Mouse (Mus musculus) neutrophil, adult 5-6 weeks (primary cell): ENCODE results near the gene Poldip2. TPM values are rescaled to one million over a fixed set of nuclear protein-coding genes. Genes with fewer than 3 reads are reported as not detected.
A peak's percentile ranks its signal among the peaks of the same experiment; 100 is the strongest.

ENCODE experiments used
- ATAC-seq: fragments of 151-379, 151-347 bp; 2 replicates; pipeline ENCODE4 v1.8.0; 2017; ENCODE audit warnings: mild to moderate bottlenecking, moderate TSS enrichment; ENCODE audit not compliant: insufficient number of reproducible peaks, poor library complexity, low FRiP score, severe bottlenecking; ENCODE audit errors: extremely low read depth
- total RNA-seq: library from RNA; stranded (forward); fragments of 200-1000 nt; gene quantifications from 2 replicates; pipeline ENCODE4 v1.2.3, GENCODE M21; 2017

Poldip2 gene
- 34.9 and 35.7 TPM in 2 replicates for total RNA-seq

DNA sequence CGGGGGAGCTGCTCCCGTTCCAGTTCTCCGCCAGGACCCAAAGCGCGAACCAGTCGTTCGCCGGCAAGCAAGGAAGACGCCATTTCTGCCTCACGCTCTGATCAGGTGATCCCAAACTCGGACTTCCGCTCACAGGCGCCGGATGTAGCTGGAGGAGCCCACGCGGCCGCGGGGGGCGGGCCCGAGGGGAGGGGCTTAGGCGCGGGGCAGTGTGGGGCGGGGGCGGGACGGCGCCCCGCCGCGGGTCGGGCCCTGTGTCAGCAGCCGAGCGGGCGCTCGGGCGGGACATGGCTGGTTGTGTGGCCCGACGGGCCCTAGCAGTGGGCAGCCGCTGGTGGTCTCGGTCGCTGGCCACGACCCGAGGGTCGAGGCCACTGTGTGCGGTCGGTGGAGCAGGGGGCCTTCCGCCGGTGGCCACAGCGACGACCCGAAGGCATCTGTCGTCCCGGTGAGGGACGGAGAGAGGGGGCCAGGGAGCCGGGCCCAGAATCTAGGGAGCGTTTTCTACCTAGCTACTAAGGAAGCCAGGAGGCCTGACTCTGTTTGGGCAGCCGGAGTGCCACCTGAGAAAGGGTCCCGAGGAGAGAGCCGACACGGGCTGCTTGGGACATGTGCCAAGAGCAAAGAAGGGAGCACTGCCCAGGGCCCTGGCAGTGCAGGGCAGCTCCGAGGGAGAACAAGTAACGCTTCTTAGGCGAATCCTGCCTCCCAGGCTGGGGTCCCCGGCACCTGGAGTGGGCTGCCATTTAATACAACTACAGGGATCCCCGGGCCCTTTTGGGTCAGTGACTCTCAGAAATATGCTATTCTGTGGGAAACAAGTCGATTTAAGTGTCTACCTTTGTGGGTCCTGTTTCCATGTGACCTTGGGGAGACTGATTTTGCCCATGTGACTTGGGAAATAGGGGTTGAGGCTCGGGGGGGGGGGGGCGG lies at the start of gene Poldip2, which contains the start of gene Tmem199:
Gene Poldip2 (plus strand): TSS at position 169 of the 933 bp plus-strand sequence.
Gene Tmem199 (minus strand): TSS at position 148 of the 933 bp plus-strand sequence.
- peak; percentile 91 for ATAC-seq

DNA sequence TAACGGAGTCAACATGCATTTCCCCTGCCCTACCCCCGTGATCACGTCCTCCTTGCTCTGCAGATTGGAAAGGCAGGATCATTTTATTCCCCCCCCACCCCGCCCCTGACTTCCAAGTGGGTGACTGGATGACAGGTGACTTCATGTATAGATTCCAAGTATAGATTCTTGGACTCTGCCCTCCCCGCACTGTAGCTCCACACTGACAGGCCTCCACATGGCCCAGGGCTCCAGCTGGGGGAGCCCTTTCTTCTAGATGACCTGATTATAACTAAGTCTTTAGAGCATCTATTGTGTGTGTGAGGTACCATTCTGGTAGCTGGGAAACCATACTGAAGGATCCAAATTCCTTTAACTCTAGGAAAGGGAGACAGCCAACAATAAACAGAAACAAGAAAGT lies 49.3 kb upstream of the Poldip2 start:
- no peak for ATAC-seq

DNA sequence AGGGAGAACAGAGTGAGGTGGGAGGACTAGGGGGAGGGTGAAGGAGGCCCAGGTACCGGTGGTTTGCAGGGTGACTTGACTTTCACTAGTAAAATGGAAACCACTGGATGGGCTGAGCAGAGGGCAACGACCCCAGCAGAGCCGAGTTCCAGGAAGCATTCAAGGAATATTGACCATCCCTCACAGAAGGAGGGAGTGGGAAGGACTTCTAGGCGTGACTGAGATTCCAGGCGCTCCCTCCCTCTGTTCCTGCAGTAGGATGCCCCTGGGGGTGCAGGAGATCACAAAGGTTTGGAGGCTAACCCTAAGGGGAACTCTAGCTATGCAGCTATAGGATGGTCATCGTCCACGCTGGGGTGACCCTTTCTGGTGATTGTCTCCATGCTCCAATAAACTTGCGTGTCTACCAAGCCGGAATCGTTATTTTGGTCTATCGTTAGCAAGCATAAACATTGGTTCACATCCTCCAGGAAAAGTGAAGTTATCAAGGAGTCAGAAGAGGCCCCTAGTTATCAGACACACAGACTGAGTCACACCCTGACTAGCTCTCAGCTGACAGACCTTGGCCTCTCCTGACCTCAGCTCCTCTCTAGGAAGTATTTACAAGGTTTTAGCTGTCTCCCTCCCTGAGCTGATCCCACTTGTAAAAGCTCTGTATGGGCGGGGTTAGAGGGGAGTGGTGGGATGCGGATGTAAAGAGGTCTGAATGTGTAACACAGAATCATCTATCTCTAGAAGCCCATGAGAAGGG lies 48.5 kb upstream of the Poldip2 start:
- ATAC-seq, result no peak

DNA sequence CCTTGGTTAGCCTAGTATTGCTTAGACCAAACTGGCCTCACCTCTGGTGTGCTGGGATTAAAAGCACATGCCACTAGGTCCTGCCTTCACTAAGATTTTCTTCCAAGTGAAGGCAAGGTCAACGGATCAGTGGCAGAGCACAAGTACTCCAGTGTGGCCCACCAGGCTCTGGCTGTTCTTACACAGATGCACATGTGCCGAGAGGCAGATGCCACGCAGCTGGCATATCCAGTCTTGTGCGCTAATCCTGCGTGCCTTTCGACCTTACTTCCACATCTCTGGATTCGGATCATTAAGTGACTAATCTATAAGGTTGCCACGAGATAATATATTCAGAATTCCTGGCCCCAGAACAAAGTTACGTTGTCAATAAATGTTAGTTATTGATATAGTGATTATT lies 46.9 kb upstream of the Poldip2 start:
- ATAC-seq, result no peak

DNA sequence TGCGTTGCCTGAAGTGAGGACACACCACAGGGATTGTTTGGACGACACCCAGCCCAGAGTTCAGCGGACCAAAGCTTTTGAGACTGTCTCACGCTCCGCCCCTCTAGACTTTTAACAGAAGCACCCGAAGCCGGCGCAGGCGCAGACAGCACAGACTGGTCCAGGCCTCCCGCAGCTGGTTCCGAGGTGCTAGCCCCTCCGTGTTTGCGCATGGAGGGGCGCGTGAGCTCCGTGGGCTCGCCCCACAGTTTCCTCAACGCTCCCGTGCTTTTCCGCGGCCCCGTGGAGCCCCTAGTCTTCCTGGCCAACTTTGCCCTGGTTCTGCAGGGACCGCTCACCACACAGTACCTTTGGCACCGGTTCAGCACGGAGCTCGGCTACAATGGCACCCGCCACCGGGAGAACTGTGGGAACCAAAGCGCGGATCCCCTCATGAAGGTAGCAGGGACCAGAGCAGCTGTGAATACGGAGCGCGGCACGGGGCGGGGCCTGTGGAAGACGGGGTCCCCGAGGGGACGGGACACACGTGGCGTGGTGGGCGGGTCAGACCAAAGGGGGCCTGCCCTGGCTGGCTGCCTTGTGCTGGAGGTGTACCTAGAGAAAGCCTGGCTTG lies 46.3 kb upstream of the Poldip2 start, which contains the start of gene Slc46a1:
Gene Slc46a1 (plus strand): TSS at position 130 of the 613 bp plus-strand sequence.
- ATAC-seq, result peak; percentile 36

DNA sequence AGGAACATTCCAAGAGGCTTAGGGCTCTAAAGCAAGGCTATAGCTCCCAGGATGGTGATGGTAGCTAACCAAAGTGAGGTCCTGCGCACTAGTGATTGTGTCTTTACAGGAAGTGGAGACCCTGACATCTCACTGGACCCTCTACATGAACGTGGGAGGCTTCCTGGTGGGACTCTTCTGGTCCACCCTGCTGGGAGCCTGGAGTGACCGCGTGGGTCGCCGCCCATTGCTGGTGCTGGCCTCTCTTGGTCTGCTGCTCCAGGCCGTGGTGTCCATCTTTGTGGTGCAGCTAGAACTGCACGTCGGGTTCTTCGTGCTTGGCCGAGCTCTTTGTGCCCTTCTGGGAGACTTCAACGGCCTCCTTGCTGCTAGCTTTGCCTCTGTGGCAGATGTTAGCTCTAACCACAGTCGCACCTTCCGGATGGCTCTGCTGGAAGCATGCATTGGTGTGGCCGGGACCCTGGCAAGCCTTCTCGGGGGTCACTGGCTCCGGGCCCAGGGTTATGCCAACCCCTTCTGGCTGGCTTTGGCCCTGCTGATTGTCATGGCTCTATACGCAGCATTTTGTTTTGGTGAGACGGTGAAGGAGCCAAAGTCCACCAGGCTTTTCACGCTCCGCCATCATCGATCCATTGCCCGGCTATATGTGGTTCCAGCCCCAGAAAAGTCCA lies 45.6 kb upstream of the Poldip2 start:
- ATAC-seq, result no peak

DNA sequence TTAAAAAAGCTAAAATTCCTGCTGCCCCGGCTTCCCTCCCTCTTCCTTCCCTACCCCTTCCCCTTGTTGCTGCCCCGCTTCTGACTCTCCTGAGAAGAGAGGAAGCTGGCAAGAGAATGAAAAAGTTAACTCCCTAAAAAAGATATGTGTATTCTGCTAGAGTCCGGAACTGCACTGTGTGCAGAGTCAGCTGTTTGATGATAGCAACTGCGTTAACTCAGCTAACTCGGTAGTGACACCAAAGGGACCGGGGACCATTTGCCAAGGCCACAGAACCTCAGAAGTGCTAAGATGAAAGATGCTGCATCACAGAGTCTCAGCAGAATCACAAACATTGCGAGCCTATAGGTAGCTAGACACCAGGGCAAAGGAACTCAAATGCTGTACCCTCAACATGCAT lies 44.5 kb upstream of the Poldip2 start:
- no peak for ATAC-seq

DNA sequence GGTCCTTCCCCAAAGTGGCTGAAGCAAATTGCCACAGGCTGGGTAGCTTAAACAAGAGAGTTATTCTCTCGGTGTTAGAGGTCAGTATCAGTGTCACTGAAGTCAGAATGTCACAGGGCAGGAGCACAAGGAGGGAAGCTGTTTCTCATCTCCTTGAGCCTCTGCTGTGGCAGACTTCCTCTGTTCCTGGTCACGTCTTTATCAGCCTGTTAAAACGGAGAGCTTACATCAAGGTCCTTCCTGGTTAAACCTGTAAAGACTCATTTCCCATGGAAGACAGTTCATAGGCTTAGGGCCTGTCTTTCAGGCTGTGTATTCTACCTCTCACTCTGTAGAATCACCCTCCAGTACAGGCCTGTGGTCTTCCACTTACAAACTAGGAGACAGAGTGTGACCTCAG lies 44.1 kb upstream of the Poldip2 start:
- ATAC-seq, result no peak

DNA sequence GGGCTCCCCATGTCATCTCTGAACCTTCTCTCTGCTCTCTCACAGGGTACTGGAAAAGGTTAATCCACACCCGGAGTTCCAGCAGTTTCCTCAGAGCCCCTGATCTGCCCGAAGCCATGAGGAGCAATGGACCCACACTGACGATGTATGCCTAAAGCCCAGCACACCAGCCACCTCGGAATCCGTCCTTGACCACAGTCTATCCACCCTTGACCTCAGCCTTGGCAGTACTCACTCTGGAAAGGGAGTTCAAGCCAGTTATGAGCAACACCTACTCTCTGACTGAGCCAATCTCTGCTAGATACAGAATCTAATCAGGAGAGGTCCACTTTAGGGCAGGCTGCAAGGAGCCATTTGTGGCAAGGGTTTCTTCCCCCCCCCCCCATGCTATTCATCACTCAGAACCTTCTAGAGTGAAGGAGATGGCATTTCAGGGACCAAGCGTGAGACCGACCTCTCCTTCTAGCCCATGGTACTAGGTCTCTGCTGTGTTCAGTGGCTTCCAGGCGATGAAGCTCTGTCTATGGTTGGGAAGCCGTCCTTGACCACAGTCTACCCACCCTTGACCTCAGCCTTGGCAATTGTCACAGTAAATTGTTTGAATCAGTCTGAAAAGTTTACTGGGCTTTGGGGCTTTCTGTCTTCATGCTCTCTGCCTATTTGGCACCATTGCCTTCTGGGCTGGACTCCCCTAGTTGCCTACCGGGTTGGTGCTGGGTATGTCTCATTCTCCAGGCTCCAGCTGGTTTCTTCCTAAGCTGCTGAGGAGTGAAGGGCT lies 40.5 kb upstream of the Poldip2 start:
- no peak for ATAC-seq

DNA sequence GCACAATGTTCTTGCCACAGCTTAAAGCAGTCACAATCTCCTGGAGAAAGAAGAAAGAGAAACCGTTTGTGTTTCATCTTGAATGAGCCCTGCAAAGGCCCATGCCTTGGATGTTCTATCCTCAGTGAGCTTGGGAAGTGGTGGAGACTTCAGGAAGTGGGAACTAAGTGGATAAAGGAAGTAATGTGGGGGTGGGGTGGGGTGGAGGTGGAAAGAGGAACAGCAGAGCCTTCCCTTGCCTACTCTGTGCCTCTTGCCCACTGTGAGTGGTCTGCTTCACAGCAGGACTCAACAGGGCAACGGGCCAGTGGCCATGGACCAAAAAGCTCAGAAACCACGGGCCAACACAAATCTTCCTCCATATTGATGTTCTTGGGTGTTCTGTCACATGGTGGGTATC lies 36.7 kb upstream of the Poldip2 start:
- no peak for ATAC-seq

DNA sequence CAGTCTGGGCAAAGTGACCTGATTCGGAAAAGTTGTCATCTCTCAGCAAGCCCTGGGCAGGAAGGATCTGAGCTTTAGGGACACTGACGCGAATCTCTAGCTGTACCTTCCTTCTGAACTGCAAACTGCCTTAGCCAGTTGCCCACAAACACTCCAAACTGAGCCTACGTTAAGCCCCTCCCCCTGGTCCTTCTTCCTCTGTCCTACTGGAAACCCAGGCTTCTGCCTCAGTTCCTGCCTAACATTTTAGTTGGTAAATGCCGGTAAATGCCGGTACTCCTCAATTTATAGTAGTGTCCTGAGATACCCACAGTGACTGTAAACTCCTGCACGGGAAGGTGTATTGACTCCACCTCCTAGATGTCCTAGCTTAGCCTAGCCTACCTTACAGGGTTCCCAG lies 28.4 kb upstream of the Poldip2 start:
- no peak for ATAC-seq

DNA sequence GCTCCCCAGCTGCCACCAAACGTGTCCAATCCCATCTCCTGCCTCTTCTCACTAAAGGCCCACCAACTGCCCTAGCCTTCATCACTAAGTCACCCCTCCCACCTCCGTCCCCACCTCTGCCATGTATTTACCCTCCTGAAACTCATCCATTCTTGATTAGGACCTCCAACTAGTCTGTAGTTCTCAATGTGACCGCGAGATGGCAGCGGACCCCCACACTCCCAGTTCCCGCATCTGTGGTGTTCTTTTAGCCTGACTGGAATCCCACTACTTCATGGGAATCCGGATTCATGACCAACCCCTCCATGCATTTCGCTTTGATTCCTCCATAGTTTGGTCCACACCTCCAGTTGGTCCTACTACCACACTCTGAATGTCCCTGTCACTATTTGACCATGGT lies 23.8 kb upstream of the Poldip2 start:
- ATAC-seq, result 0 out of 2 replicates have a peak, but pooled peaks have one; percentile 46

DNA sequence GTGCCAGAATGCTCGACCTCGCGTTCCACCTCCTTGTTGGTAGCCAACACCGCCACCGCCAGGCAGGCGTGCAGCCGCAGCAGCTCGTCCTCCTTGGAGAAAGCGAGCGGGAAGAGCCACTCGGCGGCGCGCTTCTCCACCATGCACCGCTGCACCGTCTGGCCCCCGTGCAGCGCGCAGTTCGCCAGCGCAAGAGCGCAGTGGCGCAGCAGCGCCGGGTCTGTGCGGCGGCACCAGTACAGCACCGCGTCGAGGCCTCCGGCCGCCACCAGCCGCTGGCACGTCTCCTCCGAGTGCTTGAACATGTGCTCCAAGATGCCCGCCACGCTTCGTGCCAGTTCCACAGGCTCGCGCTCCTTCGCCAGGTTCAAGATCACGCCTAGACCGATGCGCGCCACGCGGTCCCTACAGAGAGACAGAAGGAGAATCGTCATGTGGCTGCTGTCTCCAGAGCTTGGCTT lies 21.2 kb upstream of the Poldip2 start:
- no peak for ATAC-seq

DNA sequence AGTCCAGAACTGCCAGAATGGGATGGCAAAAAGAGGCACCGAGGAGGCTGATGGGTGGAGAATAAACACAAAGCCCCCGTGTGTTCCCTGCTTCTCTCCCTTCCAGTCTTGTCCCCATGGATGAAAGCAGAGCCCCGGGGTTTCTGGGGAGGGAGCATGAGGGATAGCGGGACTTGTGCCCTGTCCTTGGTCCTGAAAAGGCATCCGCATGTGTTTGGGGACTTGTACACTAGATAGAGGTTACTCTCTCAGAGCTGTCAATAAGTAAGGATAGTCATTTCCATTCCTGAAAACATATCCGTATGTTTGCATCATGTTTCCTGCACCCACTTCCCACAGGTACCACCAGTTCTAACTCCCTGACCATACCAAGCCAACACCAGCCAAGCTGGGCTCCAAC lies 16.1 kb upstream of the Poldip2 start:
- ATAC-seq, result no peak

DNA sequence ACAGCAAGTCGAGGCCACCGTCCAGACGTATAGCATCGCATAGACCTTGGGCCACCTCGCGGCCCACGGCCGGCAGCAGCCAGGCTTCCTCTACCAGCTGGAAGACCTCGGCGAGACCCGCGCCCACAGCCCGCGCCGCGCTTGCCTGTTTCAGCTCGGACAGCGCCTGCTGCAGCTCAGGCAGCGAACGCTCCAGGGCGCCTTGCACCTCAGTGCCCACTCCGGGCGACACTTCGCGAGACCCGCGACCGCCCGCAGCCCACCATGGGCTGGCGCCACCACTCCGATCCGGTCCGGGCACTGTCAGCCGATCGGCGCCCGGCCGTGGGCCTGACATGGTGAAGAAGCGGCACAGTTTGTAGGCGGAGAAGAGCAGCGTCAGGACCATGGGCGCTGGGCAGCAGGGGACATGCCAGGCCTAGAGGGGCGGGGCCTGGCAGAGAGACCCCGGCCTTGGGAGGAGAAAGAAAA lies 14.9 kb upstream of the Poldip2 start:
- ATAC-seq, result no peak

DNA sequence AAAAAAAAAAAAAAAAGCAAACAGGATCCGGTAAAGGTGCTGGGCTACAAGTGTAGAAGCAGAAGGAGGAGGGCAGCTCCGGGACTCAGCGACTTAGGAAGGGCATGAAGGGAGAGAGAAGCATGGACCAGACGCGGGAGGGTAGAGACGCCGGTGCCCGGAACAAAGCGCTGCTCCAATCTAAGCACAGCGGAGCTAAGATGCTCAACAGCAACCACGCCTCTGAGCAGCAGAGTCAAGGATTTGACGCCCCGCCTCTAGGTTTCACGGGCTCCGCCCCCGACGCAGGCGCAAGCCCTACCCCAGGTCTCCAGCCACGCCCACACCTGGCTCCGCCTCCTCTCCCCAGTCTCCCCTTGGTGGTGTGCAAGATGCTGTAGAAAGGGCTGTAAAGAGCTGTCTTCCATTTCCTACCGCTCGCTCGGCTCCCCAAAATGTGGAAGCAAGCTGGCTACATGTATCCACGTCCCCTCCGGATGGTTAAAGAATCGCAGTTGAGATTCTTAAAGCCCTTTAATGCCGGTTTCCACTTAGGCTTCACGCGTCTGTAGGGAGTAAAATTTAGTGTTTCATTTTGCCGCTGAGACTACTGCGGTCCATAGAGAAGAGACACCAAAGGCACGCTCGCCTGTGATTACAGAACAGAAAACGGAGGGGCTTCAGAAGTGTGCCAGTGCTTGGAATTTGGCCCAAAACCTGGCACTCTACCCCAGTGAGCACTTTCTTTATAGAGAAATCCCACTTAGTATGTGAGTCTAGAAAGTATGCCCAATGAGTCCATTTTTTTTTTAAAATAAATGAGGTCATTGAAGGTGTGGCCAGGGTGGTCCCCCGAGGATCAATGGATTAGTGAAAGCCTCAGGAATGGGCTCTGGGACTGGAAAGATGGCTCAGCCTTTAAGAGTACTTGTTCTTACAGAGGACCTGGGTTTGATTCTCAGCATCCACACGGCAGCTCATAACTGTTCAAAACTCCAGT lies 14.2 kb upstream of the Poldip2 start, which contains the start of gene Sarm1:
Gene Sarm1 (minus strand): TSS at position 211 of the 979 bp plus-strand sequence.
- ATAC-seq, result peak; percentile 94

DNA sequence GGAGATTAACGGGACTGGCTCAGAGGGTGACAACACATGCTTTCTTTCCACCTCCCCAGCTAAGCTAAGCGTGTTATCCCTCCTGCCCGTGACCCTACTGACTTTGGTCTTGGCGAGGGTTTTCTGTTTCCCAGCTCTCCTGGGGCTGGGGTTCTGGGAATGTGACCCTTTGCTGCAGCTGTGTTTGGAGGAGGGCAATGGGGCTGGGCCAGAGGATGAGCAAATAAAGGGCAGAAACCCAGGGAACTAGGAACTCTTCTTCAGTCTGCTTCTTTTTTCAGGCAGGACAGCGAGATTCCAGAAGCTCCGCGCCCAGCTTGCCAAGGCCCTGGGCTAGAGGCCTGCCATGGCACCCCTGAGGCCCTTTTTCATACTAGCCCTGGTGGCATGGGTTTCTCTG lies 13.0 kb upstream of the Poldip2 start, which contains the start of gene Vtn:
Gene Vtn (plus strand): TSS at position 88 of the 400 bp plus-strand sequence.
- ATAC-seq, result no peak
